Mouse (Mus musculus) left cerebral cortex, postnatal 4 days (tissue): ENCODE results near the gene Plcd4. TPM values are rescaled to one million over a fixed set of nuclear protein-coding genes. Genes with fewer than 3 reads are reported as not detected.
"Not testable (repeated sequence)": the region's sequence is repeated elsewhere in the genome, so short reads cannot be mapped to it uniquely, and the experiment has no call there.

Source experiments
- DNase-seq: peaks from one replicate; pipeline ENCODE4 v3.0.0-alpha.2; 2022
- intact Hi-C: fragments of 180-260 bp; cut with DNase I; formaldehyde crosslinking; loops from one replicate; pipeline ENCODE4 v1.15.1; 2025
- total RNA-seq, 2 experiments: library from RNA; stranded (reverse); gene quantifications; 2 replicates each; pipeline ENCODE4 v1.2.3; 2021

Gene Plcd4
- total RNA-seq, result 1 to 10 TPM; 3.7 TPM

DNA sequence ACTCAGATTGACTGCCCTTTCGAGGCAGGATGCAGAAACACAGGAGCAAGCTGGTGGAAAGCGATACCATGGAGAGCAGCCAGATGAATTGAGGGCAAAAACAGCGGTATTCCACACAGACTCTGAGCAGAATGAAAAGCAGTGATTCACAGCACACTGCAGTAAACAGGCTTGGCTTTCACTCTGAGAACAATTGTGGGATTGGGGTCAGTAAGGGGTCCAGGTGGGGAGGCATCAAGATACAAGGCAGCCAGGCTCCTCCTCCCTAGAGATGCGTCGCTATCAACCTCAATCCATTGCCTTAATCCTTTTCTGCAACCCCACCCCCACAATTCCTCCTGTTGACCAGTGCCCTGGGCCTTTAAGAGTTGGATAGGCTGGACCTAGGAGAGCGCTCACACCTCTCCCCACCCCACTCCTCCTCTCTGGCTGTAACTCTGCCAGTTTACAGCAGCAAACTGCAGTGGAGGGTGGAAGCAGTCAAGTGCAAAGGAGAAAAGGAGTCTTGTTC is at the start of gene Plcd4:
TSS of gene Plcd4 (plus strand) at position 438 of the 511 bp plus-strand sequence.
- intact Hi-C loops, result no loop called here
- peak; percentile 34 for DNase-seq

DNA sequence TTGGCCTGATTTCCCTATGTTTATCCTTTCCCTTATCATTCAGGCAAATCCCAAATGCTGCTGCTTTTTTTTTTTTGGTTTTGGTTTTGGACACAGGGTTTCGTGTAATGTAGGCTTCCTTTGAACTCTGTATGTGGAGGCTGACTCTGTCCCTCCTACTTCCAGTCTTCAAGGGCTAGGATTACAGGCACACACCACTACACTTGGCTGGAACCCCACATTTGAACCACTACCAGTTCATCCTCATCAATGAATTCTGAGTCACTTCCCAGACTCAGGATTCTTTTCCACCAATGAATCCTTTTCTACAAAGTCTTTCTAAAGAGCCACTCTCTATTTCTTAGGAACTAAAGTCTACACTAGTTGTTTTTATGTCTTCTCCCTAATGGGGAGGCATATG is 41.6 kb upstream of the Plcd4 start:
- no peak for DNase-seq
- intact Hi-C loops, result no loop called here

DNA sequence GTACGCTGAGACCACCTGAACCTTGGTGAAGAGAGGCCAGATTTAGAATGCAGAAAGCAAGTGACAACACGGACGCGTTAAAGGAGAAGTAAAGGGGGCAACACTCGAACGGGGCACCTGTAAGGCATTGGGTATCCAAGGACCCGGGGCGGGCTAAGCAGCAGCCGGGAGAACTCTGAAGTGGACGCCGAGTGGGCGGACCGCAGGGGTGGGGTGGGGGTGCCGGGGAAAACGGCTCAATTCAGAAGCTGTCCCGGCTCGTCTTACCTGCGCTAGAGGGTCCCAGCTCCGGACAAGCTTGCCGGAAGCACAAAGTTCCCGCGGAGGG is 37.3 kb upstream of the Plcd4 start:
- DNase-seq, result no peak
- intact Hi-C loops, result no loop called here

DNA sequence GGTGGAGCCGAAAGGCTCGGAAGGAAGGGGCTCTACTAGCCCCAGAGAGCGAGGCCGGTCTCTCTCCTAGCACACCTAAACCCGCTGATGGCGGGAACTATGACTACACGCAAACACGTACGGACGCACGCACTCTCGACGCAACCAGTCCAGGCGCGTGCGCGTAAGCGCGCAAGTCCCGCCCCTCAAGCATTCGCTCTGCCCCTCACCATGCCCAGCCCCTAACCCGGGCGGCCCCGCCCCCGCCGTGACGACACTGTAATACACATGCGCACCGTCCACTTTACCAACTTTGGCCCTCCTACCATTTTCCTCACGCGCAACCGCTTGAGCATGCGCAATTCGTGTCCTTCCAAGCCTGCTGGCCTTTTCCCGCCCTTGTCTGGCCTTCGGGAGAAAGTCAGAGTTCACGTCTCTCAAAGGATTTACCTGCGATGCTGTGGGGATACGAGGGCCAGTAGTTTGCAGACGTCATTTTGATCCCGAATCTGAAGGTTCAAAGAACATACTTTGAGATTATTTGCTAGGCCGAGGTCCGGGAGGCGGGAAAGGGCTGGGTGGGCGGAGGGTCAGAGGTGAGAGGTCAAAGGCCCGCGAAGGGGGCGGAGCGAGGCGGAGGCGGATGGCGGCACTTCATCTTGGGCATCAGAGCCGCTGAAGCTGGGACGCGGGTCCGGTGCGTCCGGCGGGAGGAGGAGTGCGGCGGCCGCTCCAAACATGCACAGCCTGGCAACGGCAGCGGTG is 36.8 kb upstream of the Plcd4 start, which contains the start of gene Cnot9:
TSS of gene Cnot9 (plus strand) at position 338 of the 744 bp plus-strand sequence.
- peak; percentile 100 for DNase-seq
- intact Hi-C loops, result no loop called here

DNA sequence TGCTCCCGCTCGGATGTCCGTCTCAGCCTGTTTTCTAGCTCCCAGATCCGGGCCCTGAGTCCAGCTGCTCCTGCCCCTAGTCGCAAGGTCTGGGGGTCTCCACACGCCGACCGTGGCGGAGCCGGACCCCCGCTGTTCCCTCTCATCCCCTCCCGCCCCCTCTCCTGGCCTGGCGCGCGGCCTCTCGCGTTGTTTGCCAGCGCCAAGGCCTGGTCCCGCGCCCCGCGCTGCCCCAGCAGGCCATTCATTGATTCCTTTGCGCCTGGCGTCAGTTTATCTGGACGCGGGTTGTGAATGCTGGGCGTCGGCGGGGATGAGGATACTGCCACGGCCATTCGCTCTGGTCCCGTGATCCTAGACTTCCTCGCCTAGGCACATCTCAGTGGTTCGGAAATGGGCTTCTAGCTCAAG is 36.2 kb upstream of the Plcd4 start:
- intact Hi-C loops, result no loop called here
- DNase-seq, result peak; percentile 82

DNA sequence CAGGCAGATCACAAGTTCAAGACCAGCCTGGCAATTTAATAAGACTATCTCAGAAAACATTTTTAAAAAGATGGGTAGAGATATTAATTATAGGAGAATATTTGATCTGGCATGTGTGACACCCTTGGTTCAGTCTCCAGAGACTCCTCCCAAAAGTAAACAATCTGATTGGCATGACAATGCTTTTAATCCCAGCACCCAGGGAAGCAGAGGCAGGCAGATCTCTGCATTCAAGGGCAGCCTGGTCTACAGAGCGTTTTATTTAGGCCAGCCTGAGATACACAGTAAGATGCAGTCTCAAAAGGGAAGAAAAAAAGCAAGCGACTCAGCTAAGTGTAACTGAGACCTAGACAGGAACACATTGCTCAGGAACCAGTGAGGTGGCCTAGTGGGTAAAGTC is 34.9 kb upstream of the Plcd4 start:
- intact Hi-C loops, result no loop called here
- DNase-seq, result no peak

DNA sequence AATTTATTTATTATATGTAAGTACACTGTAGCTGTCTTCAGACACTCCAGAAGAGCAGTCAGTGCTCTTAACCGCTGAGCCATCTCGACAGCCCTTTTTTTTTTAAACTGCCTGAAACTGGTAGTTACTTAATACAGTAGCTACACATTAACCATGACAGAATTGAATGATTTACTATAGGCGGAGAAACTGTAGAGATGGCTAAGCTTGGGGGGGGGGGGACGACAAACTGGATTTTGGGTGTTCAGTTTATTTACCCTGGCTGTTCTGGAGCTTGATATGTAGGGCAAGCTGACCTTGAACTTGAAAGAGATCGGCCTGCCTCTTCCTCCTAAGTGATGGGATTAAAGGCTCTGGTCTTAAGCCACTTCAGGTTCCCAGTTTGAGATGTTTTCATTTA is 31.4 kb upstream of the Plcd4 start:
- DNase-seq, result no peak
- intact Hi-C loops, result no loop called here

DNA sequence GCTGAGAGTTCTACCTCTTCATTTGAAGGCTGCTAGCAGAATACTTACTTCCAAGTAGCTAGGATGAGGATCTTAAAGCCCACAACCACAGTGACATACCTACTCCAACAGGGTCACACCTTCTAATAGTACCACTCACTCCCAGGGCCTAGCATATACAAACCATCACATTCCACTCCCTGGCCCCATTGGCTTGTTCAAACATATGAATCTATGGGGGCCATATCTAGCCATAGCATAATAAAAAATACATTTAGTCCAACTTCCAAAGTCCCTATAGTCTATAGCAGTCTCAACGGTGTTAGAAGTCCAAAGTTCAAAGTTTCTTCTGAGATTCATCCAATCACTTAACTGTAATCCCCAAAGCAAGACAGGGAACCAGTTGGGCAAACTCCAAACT is 29.7 kb upstream of the Plcd4 start:
- intact Hi-C loops, DNase-seq: not testable (repeated sequence)

DNA sequence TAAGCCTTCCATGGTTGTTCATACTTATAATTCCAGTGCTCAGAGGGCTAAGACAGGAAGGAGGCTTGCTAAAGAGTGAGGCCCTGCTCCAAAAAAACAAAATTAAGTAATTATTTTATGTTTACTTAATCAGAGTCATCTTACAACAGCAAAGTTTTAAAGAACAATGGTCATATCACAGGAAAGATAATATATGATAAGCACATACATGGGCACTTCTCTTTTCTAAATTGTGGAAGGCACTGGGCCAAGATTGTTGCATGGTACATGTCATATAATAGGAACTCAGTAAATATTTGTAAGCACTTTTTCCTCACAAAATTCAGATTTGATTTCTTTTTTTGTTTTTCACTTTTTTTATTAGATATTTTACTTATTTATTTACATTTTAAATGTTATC is 22.8 kb upstream of the Plcd4 start:
- DNase-seq, result no peak
- intact Hi-C loops, result no loop called here

DNA sequence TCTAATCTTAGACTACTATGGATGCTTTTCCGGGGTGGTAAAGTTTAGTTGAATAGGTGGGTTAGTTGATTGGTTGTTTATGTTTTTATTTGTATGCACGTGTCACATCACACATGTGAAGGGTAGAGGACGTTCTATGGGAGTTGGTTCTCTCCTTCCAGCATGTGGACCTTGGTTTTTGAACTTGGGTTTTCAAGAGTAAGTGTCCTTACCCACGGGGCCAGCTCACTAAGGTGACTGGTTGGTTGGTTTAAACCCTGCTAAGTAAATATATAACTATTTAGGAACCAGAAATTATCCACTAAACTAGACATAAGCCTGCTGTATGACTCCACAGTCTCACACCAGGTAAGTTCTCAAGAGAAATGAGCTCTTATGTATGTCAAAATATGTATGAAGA is 17.9 kb upstream of the Plcd4 start:
- DNase-seq, result no peak
- intact Hi-C loops, result loop anchor here (5.0 kb wide), 1 partner anchor 43 kb away; no protein-coding TSS in a partner anchor

DNA sequence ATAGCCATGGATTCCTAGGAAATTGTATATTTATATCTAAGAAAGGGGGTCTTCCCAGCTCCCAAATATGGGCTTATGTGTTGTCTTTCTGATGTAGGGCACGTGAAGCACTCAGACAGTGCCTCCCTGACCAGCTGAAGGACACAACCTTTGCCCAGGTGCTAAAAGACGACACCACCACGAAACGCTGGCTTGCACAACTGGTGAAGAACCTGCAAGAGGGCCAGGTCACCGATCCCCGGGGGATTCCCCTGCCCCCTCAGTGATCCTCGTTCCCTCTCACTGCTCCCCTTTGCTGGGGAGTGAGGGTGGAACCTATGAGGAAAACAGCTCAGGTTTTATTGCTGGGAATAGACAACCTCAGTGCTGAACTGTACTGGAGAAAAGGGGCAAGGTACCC is 14.1 kb upstream of the Plcd4 start:
- intact Hi-C loops, result loop anchor here (5.0 kb wide), 1 partner anchor 39 kb away; no protein-coding TSS in a partner anchor
- no peak for DNase-seq

DNA sequence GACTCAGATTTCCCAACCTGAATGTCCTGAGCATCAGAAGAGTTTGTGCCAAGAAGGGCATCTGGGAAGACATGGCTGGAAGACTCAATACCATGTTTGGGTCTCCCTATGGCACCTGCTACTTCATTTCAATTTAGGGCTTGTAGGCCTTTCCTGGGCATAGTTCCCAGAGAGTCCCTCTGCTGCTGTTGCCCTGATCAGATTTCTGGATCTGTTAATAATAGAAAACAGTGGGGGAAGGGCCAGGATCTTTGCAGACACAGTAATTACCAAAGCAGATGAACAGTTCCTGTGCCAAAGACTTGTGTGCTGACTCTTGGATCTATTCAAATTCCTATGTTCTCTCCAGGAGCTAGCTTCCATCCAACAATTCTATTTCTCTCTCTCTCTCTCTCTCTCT is 4.0 kb upstream of the Plcd4 start:
- intact Hi-C loops, result no loop called here
- DNase-seq, result peak; percentile 72

DNA sequence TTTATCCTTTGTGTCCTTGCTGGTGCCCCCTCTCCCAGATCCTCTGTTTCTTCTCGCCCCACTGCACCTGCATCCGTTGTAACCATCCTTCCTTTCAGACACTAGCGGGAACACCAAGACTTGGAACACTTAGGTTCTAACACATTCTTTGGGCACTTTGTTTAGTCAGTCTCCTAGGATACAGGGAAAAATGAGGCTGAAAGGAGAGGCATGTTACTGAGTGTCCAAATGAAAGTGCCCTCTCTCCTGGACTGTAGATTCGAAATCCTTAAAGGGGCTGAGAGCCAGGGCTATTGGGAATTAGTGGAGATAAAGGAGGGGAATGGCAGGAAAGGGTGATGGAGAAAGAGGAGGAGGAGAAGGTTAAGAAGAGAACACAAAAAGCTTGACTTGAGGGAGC is 1.5 kb downstream of the Plcd4 start, which contains the start of gene Usp37:
TSS of gene Usp37 (minus strand) at position 101 of the 400 bp plus-strand sequence.
- no peak for DNase-seq
- intact Hi-C loops, result no loop called here

DNA sequence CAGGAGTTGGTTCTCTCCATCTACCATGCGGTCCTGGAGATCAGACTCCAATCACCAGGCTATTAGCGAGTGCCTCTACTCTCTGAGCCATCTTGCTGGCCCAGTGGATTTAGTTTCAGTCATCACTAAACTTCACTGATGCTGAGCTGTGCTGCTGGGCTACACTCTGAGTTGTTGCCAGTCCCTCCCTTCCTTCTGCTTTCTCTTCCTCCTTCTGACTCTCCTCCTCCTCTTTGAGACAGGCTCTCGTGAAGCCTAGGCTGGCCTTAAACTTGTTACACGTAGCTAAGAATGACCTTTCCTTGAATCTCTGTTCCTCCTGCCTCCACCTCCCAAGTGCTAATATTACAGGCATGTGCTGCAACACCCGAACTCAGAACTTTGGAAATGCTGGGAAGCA is 16.4 kb downstream of the Plcd4 start:
- intact Hi-C loops, result no loop called here
- DNase-seq, result no peak

DNA sequence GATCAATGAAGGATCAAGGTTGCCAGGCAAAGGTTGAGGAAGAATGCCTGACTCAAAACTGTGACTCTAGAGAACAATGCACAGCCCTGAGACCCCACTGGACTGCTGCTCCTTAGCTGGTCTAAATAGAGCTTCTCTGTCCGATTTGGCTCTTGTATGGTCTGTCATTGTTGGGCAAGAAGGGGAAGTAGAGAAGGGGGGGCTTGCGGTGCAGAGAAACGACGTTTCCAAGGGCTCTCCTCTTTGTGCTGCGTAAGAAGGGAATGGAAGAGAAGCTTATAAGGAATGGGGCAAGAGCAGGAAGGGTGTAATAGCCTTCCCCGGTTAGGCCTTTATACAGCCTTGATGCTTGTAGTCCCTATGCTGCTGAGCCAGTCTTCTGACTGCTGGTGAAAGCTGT is 23.1 kb downstream of the Plcd4 start:
- intact Hi-C loops, result loop anchor here (5.0 kb wide), 1 partner anchor 39 kb away; no protein-coding TSS in a partner anchor
- no peak for DNase-seq

DNA sequence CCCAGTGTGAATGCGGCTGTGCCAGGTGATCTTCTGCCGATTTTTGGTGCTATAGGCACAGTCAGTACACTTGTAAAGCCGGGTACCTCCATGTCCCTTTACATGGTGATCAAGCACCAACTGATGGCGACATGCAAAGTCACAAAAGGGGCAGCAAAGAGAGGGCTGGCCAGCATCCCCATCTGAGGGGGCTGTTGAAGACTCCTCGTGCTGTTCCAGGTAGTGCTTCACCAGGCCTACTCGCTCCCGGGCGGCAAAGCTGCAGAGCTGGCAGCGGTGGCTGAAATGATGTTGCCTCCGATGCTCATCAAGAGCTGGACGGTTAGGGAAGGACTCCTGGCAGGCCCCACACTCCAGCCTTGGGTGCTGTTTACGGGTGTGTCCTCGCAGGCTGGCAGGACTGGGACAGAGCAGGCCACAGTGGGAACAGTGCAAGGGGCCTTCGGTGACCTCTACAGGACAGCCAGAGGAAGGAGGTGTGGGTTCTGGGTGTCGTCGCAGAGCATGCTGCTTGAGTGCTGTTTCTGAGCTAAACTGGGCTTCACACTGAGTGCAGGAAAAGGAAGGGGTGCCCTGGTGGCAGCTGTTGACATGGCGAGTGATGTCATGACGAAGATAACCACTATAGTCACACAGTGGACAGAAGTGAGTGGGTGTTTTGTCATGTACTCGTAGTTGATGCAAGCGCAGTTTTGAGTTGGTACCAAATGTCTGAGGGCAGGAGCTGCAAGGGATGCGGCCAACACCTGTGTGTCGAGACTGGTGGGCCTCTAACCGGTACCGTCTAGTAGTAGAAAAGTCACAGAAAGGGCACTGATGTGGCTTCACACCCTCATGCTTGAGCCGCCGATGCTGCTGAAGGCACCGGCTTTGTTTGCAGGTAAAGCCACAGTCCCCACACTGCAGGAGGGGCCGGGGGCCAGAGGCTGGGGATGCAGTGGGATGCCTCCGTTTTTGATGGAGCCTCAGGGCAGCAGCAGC is 27.3 kb downstream of the Plcd4 start:
- intact Hi-C loops, result loop anchor here (5.0 kb wide), 1 partner anchor 43 kb away; no protein-coding TSS in a partner anchor
- DNase-seq, result no peak

DNA sequence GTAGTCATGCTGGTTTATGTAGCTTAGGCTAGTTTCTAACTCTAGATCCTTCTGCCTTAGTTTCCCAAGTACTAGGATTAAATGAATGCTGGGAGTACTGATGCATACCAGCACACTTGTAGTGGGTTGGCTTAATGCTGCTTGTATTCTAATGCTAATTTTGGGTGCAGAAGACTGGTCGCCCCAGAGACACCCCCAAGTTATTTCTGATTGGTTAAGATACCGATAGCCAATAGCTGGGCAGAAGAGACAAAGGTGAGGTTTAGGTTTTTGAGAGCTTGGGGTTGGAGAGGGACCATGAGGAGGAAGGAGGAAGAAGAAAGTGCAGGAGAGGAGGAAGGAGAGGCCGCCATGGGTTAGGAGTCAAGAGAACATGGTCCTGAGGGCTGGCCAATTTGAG is 39.9 kb downstream of the Plcd4 start:
- intact Hi-C loops, result no loop called here
- no peak for DNase-seq

DNA sequence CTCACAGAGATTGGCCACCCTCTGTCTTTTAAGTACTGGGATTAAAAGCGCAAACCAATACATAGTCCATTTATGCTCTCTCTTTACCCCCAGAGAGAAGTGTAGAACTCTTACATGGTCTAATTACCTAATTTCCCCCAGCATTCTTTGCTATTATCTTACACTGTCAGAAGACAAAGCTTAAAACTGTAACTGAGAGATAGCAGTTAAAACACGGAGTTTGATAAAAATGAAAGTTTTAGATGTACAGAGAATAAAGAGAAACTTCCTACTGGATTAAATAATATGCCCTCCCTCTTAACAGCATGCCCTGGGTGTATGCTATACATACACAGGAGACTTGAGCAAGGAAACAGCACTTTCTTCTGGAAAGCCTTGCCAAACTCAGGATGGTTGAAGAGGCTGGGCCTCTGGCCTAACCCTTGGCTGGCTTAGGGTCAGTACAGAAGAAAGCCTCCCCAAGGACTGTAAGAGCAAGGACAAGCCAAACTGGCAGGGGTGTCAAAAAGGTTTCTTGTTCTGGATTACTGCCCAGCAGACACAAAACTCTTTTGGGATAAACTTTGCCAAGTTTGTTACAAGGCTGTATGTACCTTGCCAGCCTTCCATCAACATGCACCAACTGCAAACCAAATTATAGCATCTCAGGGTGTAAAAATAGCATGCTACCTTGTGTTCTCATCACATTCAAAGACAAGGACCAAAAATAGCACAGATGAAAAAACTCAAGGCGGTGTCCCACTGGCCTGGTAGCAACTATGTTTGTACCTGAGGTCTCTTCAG is 42.1 kb downstream of the Plcd4 start:
- intact Hi-C loops, result no loop called here
- DNase-seq, result no peak

DNA sequence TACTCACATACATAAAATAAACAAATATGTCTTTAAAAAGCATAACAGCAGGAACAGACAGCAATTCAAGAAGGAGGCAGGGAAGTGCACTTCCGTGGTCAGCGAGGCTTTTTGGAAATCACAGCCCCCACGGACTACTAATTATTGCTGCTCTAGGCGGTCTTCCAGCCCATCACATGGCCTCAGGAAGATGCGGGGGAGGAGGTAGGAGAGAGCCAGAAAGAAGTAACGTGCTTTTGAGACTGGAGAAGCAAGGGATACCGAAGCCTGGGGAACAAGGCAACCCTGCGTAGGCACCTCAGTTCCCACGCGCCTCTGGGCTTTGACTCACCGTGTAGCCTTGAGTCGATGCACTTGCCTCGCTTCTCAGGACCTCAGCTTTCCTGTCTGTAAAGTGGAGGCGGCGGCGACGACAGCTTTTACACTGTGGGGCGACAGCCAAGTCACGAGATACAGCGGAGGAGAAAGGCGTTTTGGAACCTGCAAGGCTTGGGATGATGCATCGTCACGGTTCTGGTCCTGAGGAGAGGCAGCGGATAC is 44.6 kb downstream of the Plcd4 start:
- intact Hi-C loops, result no loop called here
- DNase-seq, result peak; percentile 11

DNA sequence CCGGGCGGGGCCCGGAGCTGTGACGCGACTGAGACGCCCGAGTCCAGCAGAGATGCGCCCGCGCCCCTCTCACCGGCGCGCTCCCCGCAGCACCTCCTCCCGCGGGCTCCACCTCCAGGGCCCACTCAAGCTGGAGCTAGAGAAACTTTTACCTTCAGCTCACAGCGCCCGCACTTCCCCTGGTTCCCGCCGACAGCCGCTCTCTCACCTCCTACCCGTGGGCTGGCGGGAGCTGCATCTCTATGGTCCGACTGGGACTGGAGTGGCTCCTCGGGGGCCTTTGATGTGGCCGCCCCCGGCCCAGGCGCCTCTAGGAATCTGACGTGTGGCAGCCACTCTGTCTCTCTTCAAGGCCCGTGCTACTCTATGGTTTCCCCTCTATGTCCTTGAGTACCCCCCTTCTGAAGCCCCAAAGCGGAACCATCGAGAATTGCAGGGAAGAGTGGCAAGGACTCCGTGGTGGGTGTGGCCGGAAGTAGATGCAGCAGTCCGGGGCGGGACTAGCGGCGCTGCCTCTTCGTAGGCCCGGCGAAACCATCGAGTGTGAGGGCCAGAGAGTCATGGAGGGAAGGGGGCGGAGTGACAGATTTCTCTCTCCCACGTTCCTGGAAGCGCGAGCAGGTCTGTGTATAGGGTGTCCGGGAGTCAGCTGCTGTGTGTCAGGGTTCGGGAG is 45.2 kb downstream of the Plcd4 start, which contains the start of the genes Zfp142 and Bcs1l:
TSS of gene Zfp142 (minus strand) at position 474 of the 673 bp plus-strand sequence.
TSS of gene Bcs1l (plus strand) at position 517 of the 673 bp plus-strand sequence.
- peak; percentile 99 for DNase-seq
- intact Hi-C loops, result no loop called here
